Mouse (Mus musculus): ENCODE measurements around the gene Vmac.

DNA sequence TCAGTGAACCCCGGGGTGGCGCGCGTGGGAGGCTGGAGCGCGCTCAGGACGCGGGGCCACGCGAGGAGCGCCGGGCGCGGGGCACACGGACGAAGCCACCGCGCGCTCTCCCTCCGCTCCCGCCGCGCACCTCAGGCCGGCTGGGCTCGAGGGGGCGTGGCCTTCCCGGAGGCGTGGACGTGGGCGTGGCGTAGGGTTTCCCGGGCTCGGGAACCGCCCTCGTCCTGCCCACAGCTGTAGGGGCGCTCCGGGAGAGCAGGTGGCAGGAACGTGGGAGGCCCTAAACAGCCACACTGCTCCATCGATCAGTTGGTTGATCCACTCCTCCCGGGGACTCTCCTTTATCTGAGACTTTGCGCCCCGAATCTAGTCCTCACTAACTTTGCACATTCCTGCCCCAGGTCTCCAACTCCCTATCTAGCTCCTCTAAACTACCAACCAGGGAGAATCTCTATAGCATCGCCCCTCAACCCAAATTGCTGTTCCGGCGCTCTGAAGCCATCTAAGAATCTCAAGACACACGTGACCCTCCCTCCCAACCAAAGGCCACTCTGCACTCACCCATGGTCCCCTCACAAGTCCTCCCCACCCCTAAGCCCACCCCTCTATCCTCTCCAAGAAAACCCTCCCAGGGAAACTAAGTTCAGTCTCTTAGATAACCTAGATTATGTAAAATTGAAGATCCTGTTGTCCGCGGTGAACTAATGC is 39.7 kb upstream of the Vmac start, which contains the start of gene Nrtn:
- no peak for TF ChIP-seq CTCF (IDR thresholded peaks at IDR 0.05; ENCODE audit: low read depth)
- no peak for TF ChIP-seq EP300 (optimal IDR thresholded peaks at IDR 0.05)

All from stomach, postnatal 0 days (tissue).